Mouse (Mus musculus) spleen, adult 2 months (tissue): Measurements from ENCODE around the gene BC005537. TPM values are rescaled to one million over a fixed set of nuclear protein-coding genes. Genes with fewer than 3 reads are reported as not detected.
A peak's percentile ranks its signal among the peaks of the same experiment; 100 is the strongest.
"Not testable (repeated sequence)": the region's sequence is repeated elsewhere in the genome, so short reads cannot be mapped to it uniquely, and the experiment has no call there.

Experiments used
- DNase-seq, 2 experiments: peaks; one replicate each; pipeline versions ENCODE4 v3.0.0 to v3.0.0-alpha.2; 2012 to 2021; ENCODE audit warnings: low spot score in 2 of 2, low read depth in 1 of 2
- H3K27ac ChIP-seq: fragments of 200-500 bp; 2 replicates; pipeline ENCODE4 v1.5.1; 2012; ENCODE audit warnings: low read length, inconsistent platforms; ENCODE audit not compliant: insufficient read depth
- H3K27me3 ChIP-seq: fragments of 200-500 bp; 2 replicates; pipeline ENCODE4 v1.6.1; 2012; ENCODE audit warnings: mild to moderate bottlenecking, moderate library complexity, low read length, inconsistent platforms; ENCODE audit not compliant: control insufficient read depth, insufficient read depth
- H3K36me3 ChIP-seq: fragments of 200-500 bp; 2 replicates; pipeline ENCODE4 v1.6.1; 2012; ENCODE audit warnings: mild to moderate bottlenecking, low read length, inconsistent platforms; ENCODE audit not compliant: control insufficient read depth, insufficient read depth
- H3K4me1 ChIP-seq: fragments of 200-500 bp; 2 replicates; pipeline ENCODE4 v1.6.1; 2011; ENCODE audit warnings: inconsistent platforms; ENCODE audit not compliant: control insufficient read depth, insufficient read depth, insufficient read length
- H3K4me3 ChIP-seq: fragments of 200-500 bp; 2 replicates; pipeline ENCODE4 v1.5.1; 2011; ENCODE audit warnings: mild to moderate bottlenecking, inconsistent platforms; ENCODE audit not compliant: insufficient read depth, insufficient read length; ENCODE audit errors: extremely low read depth
- CTCF ChIP-seq: fragments of 200-500 bp; IDR thresholded peaks from 2 replicates; pipeline ENCODE4 v1.5.1; 2011; ENCODE audit warnings: mild to moderate bottlenecking, inconsistent platforms; ENCODE audit not compliant: insufficient read depth, insufficient read length, insufficient replicate concordance; ENCODE audit errors: extremely low read depth
- POLR2A ChIP-seq: fragments of 200-500 bp; IDR thresholded peaks from 2 replicates; pipeline ENCODE4 v1.6.1; 2011; ENCODE audit warnings: low read depth, low read length, inconsistent platforms
- WGBS: fragments of 180-500 bp; shearing (Covaris S2); methylation state at CpG from one replicate; pipeline ENCODE4 v1.1.7; 2018; 5-methylcytosine and 5-hydroxymethylcytosine counted together
- polyA plus RNA-seq: library from polyadenylated mRNA; depleted of rRNA; stranded (reverse); fragments of >200 nt; gene quantifications from 2 replicates; pipeline ENCODE4 v1.2.3, GENCODE M21; 2012

Gene BC005537
- polyA plus RNA-seq, 1 experiment: 21.0 TPM

GRCm38 (mm10) chr13:24826116-24826515, 24.7 kb downstream of the BC005537 start:
- Histone ChIP-seq H3K4me1 (no peaks in the 10 kb centered on the region), H3K27ac (no peak overlapping the region), H3K36me3 (peaks cover 2% of the 10 kb centered on the region; the same call in 1 of the 2 replicates), H3K27me3 (no peaks in the 10 kb centered on the region), H3K4me3 (no peak overlapping the region)
- WGBS: 94% methylated on average over 7 of the region's 7 CpGs
- TF ChIP-seq CTCF (no peak), POLR2A (no peak)
- no peak for DNase-seq

GRCm38 (mm10) chr13:24830756-24831352, 29.4 kb downstream of the BC005537 start:
- TF ChIP-seq POLR2A (no peak), CTCF (no peak)
- no peaks in the 10 kb centered on the region for H3K27me3 ChIP-seq
- peak overlapping the region; percentile 69 for H3K4me3 ChIP-seq
- peak overlapping the region; percentile 77 for H3K27ac ChIP-seq
- peaks cover 6% of the 10 kb centered on the region; the same call in 1 of the 2 replicates for H3K4me1 ChIP-seq
- peaks cover 3% of the 10 kb centered on the region; the same call in 1 of the 2 replicates for H3K36me3 ChIP-seq
- WGBS: 1% methylated on average over 20 of the region's 20 CpGs
- peak in 1 of 2 experiments; percentile 7 for DNase-seq

GRCm38 (mm10) chr13:24831353-24832130, 30.1 kb downstream of the BC005537 start, which contains the start of the genes Acot13 and Tdp2:
TSS of gene Acot13 (minus strand) at chr13:24831540.
TSS of gene Tdp2 (plus strand) at chr13:24831679.
- Histone ChIP-seq H3K27me3 (no peaks in the 10 kb centered on the region), H3K4me1 (peaks cover 6% of the 10 kb centered on the region; the same call in 1 of the 2 replicates), H3K4me3 (peak within 1 kb of the TSS; percentile 79), H3K36me3 (peaks cover 1% of the 10 kb centered on the region; the same call in 1 of the 2 replicates), H3K27ac (peak within 1 kb of the TSS; percentile 87)
- no peak for TF ChIP-seq CTCF
- peak; percentile 93 for TF ChIP-seq POLR2A
- WGBS: under 1% methylated on average over 89 of the region's 90 CpGs
- DNase-seq: peak; percentile 91 to 93

- peaks cover 1% of the 10 kb centered on the region; the same call in 1 of the 2 replicates for H3K36me3 ChIP-seq
- H3K4me1 ChIP-seq: peaks cover 6% of the 10 kb centered on the region; the same call in 1 of the 2 replicates
- no peak for TF ChIP-seq POLR2A
- no peak for TF ChIP-seq CTCF
- peak overlapping the region; percentile 87 for H3K27ac ChIP-seq
- H3K4me3 ChIP-seq: peak overlapping the region; percentile 79
- no peaks in the 10 kb centered on the region for H3K27me3 ChIP-seq
- 4% methylated on average over 21 of the region's 21 CpGs for WGBS
- DNase-seq: no peak
Measured at GRCm38 (mm10) chr13:24832131-24832810, 30.8 kb downstream of the BC005537 start.

GRCm38 (mm10) chr13:24832811-24833155, 31.3 kb downstream of the BC005537 start:
- Histone ChIP-seq H3K4me1 (peaks cover 6% of the 10 kb centered on the region; the same call in 1 of the 2 replicates), H3K27me3 (no peaks in the 10 kb centered on the region), H3K4me3 (no peak overlapping the region), H3K36me3 (peaks cover 1% of the 10 kb centered on the region; the same call in 1 of the 2 replicates), H3K27ac (no peak overlapping the region)
- 48% methylated on average over 2 of the region's 2 CpGs for WGBS
- no peak for TF ChIP-seq POLR2A
- TF ChIP-seq CTCF: no peak
- no peak for DNase-seq

GRCm38 (mm10) chr13:24837765-24838164, 36.3 kb downstream of the BC005537 start:
- 88% methylated on average over 8 of the region's 8 CpGs for WGBS
- H3K4me3 ChIP-seq, H3K27ac ChIP-seq, H3K27me3 ChIP-seq, H3K4me1 ChIP-seq, DNase-seq: not testable (repeated sequence)
- H3K36me3 ChIP-seq: peaks cover 11% of the 10 kb centered on the region
